Mouse (Mus musculus) stomach, embryonic 16.5 days (tissue): ENCODE results near the gene Nelfcd. TPM values are rescaled to one million over a fixed set of nuclear protein-coding genes. Genes with fewer than 3 reads are reported as not detected.
A peak's percentile ranks its signal among the peaks of the same experiment; 100 is the strongest.

Source experiments
- ATAC-seq: fragments of 200-750 bp; cut with Nextera tagmentation; 2 replicates; pipeline ENCODE4 v1.8.0; 2017; ENCODE audit warnings: moderate number of reproducible peaks, moderate TSS enrichment; ENCODE audit not compliant: insufficient read depth, low FRiP score
- H3K27ac ChIP-seq: fragments of 300-500 bp; sonication (generic); 2 replicates; pipeline ENCODE4 v1.5.1; 2014; ENCODE audit warnings: low read length
- H3K27me3 ChIP-seq: fragments of 300-500 bp; sonication (generic); 2 replicates; pipeline ENCODE4 v1.6.1; 2014; ENCODE audit warnings: low read length, control low read depth, mixed read lengths; ENCODE audit not compliant: control insufficient read depth, insufficient read depth
- H3K36me3 ChIP-seq: fragments of 300-500 bp; sonication (generic); 2 replicates; pipeline ENCODE4 v1.6.1; 2014; ENCODE audit warnings: low read length; ENCODE audit not compliant: control insufficient read depth, insufficient read depth
- H3K4me1 ChIP-seq: fragments of 300-500 bp; sonication (generic); 2 replicates; pipeline ENCODE4 v1.6.1; 2014; ENCODE audit warnings: low read length, control low read depth, mixed read lengths; ENCODE audit not compliant: control insufficient read depth, insufficient read depth
- H3K4me2 ChIP-seq: fragments of 300-500 bp; sonication (generic); 2 replicates; pipeline ENCODE4 v1.6.1; 2014; ENCODE audit warnings: low read depth, low read length, mixed read lengths
- H3K4me3 ChIP-seq: fragments of 300-500 bp; sonication (generic); replicated peaks from 2 replicates; pipeline ENCODE4 v1.5.1; 2014; ENCODE audit warnings: mild to moderate bottlenecking, low read length
- H3K9ac ChIP-seq: fragments of 300-500 bp; sonication (generic); 2 replicates; pipeline ENCODE4 v1.6.1; 2014; ENCODE audit warnings: low read length
- H3K9me3 ChIP-seq: fragments of 300-500 bp; sonication (generic); replicated peaks from 2 replicates; pipeline ENCODE4 v1.6.1; 2016; ENCODE audit warnings: low read length, control low read depth; ENCODE audit not compliant: control insufficient read depth
- WGBS: fragments of 180-500 bp; shearing (Covaris S2); extraction: QIAGEN DNeasy Blood & Tissue Kit; methylation state at CpG from one replicate; pipeline ENCODE4 v1.1.7; 2014; 5-methylcytosine and 5-hydroxymethylcytosine counted together
- polyA plus RNA-seq: library from polyadenylated mRNA; unstranded; fragments of >200 nt; fragmentation: Nextera tagmentation; extraction: Ambion mirVana; gene quantifications from 2 replicates; pipeline ENCODE4 v1.2.1, GENCODE M21; 2015

The Nelfcd gene
- polyA plus RNA-seq, 1 experiment from 2014 or later, result 89.0 TPM

DNA sequence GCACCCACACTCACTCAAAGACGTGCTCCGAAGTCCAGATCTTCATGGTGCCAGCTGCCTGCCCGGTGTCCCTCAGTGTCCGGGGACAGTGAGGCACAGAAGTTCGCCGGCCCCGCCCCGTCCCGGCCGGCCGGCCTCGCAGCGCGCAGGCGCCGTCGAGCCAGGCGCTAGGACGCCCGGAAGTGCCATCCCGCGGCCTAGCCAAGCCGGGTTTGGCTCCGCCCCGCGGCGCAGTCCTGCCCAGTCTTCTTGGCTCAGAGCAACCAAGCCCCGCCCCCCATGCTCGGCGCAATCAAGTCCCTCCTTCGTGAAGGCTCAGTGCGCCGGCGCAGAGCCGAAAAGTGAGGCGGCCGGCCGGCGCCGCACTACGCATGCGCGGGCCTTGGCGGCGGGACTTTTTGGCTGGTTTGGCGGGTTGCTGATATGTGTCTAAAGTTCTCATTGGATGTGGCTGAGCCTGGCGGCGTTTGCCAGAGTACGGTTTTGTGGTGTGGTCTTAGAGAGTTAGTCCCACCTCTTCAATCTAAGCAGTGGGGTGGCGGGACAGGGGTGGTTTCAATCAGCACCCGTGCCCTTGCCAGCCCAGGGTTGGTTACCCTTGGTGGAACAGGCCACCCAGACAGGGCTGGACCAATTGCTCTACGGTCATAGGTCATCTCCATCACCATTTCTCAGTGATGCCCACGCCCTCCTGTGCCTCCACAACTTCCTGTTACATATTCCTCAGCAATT is 57.4 kb downstream of the Nelfcd start, which contains the start of gene Prelid3b:
Gene Prelid3b, minus strand, starts transcription at position 264 of the 732 bp plus-strand sequence.
- peak within 1 kb of the TSS; percentile 90 for H3K9ac ChIP-seq
- peaks cover 9% of the 10 kb centered on the region; the same call in 1 of the 2 replicates for H3K4me1 ChIP-seq
- under 1% methylated on average over 53 of the region's 53 CpGs for WGBS
- H3K4me2 ChIP-seq, result peak within 1 kb of the TSS; percentile 86
- ATAC-seq, result peak; percentile 97
- H3K27me3 ChIP-seq, result no peaks in the 10 kb centered on the region
- no peaks in the 10 kb centered on the region for H3K36me3 ChIP-seq
- peak within 1 kb of the TSS; percentile 87 for H3K27ac ChIP-seq
- peak within 1 kb of the TSS; percentile 85 for H3K4me3 ChIP-seq
- H3K9me3 ChIP-seq, result no peaks in the 10 kb centered on the region

DNA sequence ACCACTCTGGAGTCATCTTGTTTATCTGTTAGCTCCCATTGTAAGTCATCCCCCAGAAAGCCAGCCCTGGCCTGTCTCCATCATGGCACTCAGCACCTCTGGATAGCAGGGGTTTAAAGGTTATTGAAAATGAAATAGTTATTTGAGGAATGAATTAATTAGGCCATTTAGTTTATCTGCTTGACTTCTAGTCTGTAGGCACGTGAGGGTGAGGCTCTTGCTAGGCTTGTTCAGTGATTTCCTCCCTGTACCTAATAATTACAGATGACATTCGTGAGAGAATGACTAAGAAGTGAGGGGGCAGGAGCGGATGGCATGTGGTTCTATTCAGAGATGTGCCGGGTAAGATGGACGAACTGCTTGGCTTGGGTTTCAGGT is 57.9 kb downstream of the Nelfcd start:
- WGBS, result 62% methylated on average over 5 of the region's 5 CpGs

More for the DNA sequence above, 57.9 kb downstream of the Nelfcd start:
- no peaks in the 10 kb centered on the region for H3K9me3 ChIP-seq
- H3K36me3 ChIP-seq, result no peaks in the 10 kb centered on the region
- H3K9ac ChIP-seq, result peak overlapping the region; percentile 70
- no peaks in the 10 kb centered on the region for H3K27me3 ChIP-seq
- no peak for ATAC-seq
- H3K27ac ChIP-seq, result peak overlapping the region; percentile 78
- H3K4me1 ChIP-seq, result peaks cover 9% of the 10 kb centered on the region; the same call in 1 of the 2 replicates
- peak overlapping the region; percentile 85 for H3K4me3 ChIP-seq
- H3K4me2 ChIP-seq, result peak overlapping the region; percentile 81

Other genes with a start within 250 kb of the Nelfcd start
- 581 and 721 TPM in 2 replicates for gene Gnas, start 131.5 kb upstream of the Nelfcd start, polyA plus RNA-seq
- gene Gm20721, start 69.1 kb upstream of the Nelfcd start, polyA plus RNA-seq, result 34.1 and 63.1 TPM in 2 replicates
- 195 and 203 TPM in 2 replicates for gene Ctsz, start 23.2 kb downstream of the Nelfcd start, polyA plus RNA-seq
- 1.2 and 1.4 TPM in 2 replicates for gene Tubb1, start 34.9 kb downstream of the Nelfcd start, polyA plus RNA-seq
- gene Atp5e, start 48.3 kb downstream of the Nelfcd start, polyA plus RNA-seq, result 624 and 803 TPM in 2 replicates
- 118 and 122 TPM in 2 replicates for gene Prelid3b, start 57.3 kb downstream of the Nelfcd start, polyA plus RNA-seq
- 0.06 TPM in 1 of 2 replicates, not detected in the other for gene Zfp831, start 227.7 kb downstream of the Nelfcd start, polyA plus RNA-seq